Mouse (Mus musculus) neural tube, embryonic 15.5 days (tissue): Measurements from ENCODE around the gene Utp14a. TPM values are rescaled to one million over a fixed set of nuclear protein-coding genes. Genes with fewer than 3 reads are reported as not detected.
A peak's percentile ranks its signal among the peaks of the same experiment; 100 is the strongest.

Experiments used
- ATAC-seq: fragments of 200-750 bp; cut with Nextera tagmentation; 2 replicates; pipeline ENCODE4 v1.8.0; 2017; ENCODE audit warnings: mild to moderate bottlenecking, moderate TSS enrichment, moderate library complexity; ENCODE audit not compliant: low FRiP score
- H3K27ac ChIP-seq: fragments of 300-500 bp; sonication (generic); replicated peaks from 2 replicates; pipeline ENCODE4 v1.5.1; 2015; ENCODE audit warnings: mild to moderate bottlenecking, inconsistent platforms
- H3K27me3 ChIP-seq: fragments of 300-500 bp; sonication (generic); replicated peaks from 2 replicates; pipeline ENCODE4 v1.6.1; 2015; ENCODE audit warnings: inconsistent platforms
- H3K36me3 ChIP-seq: fragments of 300-500 bp; sonication (generic); 2 replicates; pipeline ENCODE4 v1.6.1; 2015; ENCODE audit warnings: inconsistent platforms
- H3K4me1 ChIP-seq: fragments of 300-500 bp; sonication (generic); 2 replicates; pipeline ENCODE4 v1.6.1; 2015; ENCODE audit warnings: inconsistent platforms
- H3K4me2 ChIP-seq: fragments of 300-500 bp; sonication (generic); 2 replicates; pipeline ENCODE4 v1.6.1; 2015; ENCODE audit warnings: inconsistent platforms, mild to moderate bottlenecking, moderate library complexity
- H3K4me3 ChIP-seq: fragments of 300-500 bp; sonication (generic); replicated peaks from 2 replicates; pipeline ENCODE4 v1.5.1; 2015; ENCODE audit warnings: mild to moderate bottlenecking, inconsistent platforms
- H3K9ac ChIP-seq: fragments of 300-500 bp; sonication (generic); replicated peaks from 2 replicates; pipeline ENCODE4 v1.6.1; 2015; ENCODE audit warnings: mild to moderate bottlenecking, inconsistent platforms
- H3K9me3 ChIP-seq: fragments of 300-500 bp; sonication (generic); replicated peaks from 2 replicates; pipeline ENCODE4 v1.6.1; 2016; ENCODE audit warnings: inconsistent platforms
- WGBS: fragments of 180-500 bp; shearing (Covaris S2); methylation state at CpG from one replicate; pipeline ENCODE4 v1.1.7; 2015; ENCODE audit warnings: mixed read lengths; 5-methylcytosine and 5-hydroxymethylcytosine counted together
- polyA plus RNA-seq: library from polyadenylated mRNA; unstranded; fragments of >200 nt; fragmentation: Nextera tagmentation; extraction: Ambion mirVana; gene quantifications from 2 replicates; pipeline ENCODE4 v1.2.1, GENCODE M21; 2015

Utp14a gene
- polyA plus RNA-seq, 1 experiment from 2014 or later: 15.7 TPM

DNA sequence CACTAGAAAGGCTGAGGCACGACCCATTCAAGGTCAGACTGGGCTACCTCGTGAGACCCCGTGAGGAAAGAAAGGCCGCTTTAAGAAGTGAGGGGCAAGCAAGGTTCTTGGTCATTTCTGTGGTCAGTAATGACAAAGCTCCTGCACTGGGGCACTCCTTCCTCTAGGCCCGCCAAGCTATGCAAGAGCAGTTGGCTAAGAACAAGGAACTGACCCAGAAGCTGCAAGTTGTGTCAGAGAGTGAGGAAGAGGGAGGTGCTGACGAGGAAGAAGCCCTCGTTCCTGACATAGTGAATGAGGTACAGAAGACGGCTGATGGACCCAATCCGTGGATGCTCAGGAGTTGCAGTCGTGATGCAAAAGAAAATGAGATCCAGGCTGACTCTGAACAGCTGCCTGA lies 18.0 kb downstream of the Utp14a start:
- Histone ChIP-seq H3K4me1 (no peaks in the 10 kb centered on the region), H3K9ac (no peak overlapping the region), H3K9me3 (no peaks in the 10 kb centered on the region), H3K27ac (no peak overlapping the region), H3K36me3 (peaks cover 6% of the 10 kb centered on the region; the same call in 1 of the 2 replicates), H3K4me3 (no peak overlapping the region), H3K27me3 (no peaks in the 10 kb centered on the region), H3K4me2 (no peak overlapping the region)
- WGBS: 87% methylated on average over 10 of the region's 10 CpGs
- ATAC-seq: no peak

DNA sequence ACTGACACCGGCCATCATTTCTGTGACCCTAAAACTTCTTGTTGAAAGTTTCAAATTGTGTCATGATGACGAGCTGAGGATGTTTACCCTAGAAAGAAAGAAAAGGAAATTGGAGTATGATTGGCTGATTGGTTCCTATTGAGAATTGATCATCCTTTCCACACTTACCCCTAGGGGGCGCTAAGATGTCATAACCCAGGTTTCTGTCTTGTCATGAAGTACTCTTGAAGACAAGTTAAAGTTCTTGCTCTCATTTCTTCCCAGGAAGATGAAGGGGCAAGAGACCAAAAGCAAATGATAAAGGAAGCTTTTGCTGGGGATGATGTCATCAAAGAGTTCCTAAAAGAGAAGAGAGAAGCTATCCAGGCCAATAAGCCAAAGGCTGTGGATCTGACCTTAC lies 21.4 kb downstream of the Utp14a start:
- Histone ChIP-seq H3K27ac (no peak overlapping the region), H3K4me1 (no peaks in the 10 kb centered on the region), H3K4me2 (no peak overlapping the region), H3K9ac (no peak overlapping the region), H3K4me3 (no peak overlapping the region), H3K9me3 (no peaks in the 10 kb centered on the region), H3K27me3 (no peaks in the 10 kb centered on the region), H3K36me3 (peaks cover 6% of the 10 kb centered on the region; the same call in 1 of the 2 replicates)
- WGBS: 46% methylated on average over 3 of the region's 3 CpGs
- ATAC-seq: no peak

DNA sequence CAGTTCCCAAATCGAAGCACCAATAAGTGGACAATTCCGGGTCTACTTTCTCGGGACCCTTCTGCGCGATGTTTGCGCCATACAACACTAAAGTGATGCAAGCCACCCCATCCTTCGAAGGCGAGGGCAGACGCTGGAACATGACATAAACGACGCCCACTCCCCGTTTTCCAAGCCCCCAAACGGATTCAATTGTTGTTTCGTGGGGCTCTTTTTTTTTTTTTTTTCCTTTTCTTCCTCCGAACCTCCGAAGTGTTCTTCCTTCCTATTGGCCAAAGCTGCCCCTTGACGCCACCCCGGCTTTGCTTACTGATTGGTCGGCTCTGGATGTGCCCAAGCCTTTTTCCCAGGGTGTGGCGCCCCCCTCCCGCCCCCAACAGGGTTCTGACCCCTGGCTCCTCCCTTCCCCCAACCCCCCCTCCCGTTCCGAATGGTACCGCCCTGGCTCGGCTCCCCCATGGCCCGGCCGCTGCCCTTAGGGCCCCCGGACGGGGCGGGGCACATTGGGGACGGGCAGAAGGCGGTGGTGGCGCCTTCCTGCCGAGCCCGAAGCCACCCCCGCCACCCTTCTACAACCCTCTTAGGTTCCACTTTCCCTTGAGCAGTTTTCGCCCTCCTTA lies 27.8 kb downstream of the Utp14a start:
- Histone ChIP-seq H3K4me3 (peak overlapping the region; percentile 50), H3K9ac (peak overlapping the region; percentile 60), H3K4me2 (peak overlapping the region; percentile 60), H3K36me3 (no peaks in the 10 kb centered on the region), H3K27me3 (no peaks in the 10 kb centered on the region), H3K9me3 (no peaks in the 10 kb centered on the region), H3K4me1 (0 out of 2 replicates have a peak, but pooled peaks cover 2% of the 10 kb centered on the region), H3K27ac (peak overlapping the region; percentile 92)
- peak; percentile 92 for ATAC-seq
- 16% methylated on average over 36 of the region's 37 CpGs for WGBS

DNA sequence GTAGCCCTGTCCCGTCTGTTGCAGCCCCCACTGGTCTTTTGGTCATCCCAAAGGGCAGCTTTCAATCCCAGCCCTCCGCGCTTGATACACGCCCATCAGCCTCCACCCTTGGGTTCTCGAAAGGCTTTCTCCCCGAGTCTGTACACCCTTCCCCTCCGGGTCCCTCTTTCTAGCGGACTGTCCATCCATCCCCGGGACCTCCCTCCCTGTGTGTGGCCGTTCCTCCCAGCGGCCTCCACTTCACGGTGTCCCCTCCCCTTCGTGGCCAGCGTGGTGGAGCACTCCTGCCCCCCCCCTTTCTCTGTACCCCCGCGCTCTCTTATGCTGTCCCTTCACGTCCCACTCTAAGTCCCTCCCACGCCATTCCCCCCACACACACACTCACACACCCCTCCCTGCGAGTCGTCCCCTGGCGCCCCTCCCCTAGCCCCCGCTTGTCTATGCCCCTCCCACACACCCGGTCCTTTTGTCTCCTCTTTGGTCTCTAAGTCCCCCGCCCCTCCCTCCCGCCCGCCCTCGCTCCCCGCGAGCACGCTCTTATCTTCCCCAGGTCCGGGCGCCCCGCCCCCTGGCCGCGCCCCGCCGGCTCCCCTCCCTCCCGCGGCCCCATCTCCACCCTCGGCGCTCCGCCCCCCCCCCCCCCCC lies 28.5 kb downstream of the Utp14a start:
- Histone ChIP-seq H3K27ac (peak overlapping the region; percentile 92), H3K9ac (peak overlapping the region; percentile 60), H3K27me3 (no peaks in the 10 kb centered on the region), H3K36me3 (no peaks in the 10 kb centered on the region), H3K4me1 (0 out of 2 replicates have a peak, but pooled peaks cover 2% of the 10 kb centered on the region), H3K9me3 (no peaks in the 10 kb centered on the region), H3K4me3 (peak overlapping the region; percentile 50), H3K4me2 (peak overlapping the region; percentile 60)
- peak; percentile 92 for ATAC-seq
- 15% methylated on average over 35 of the region's 42 CpGs for WGBS

DNA sequence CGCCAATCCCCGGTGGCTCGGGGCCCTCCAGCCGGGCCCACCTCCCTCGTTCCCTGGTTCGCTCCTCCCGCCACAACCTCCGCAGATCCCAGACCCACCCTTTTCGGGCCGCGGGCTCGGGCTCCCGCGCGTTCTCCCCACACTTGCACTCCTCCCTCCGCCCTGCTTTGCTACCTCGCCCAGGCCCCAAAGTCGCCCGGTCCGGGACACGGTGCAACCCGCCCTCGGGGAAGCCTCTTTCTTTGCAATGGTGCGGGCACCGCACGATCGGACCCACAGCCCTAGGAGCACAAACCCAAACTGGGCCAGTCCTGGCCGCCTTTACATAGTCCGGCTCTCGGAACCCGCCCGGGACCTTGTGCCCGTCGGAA lies 29.0 kb downstream of the Utp14a start:
- H3K27me3 ChIP-seq: no peaks in the 10 kb centered on the region

DNA sequence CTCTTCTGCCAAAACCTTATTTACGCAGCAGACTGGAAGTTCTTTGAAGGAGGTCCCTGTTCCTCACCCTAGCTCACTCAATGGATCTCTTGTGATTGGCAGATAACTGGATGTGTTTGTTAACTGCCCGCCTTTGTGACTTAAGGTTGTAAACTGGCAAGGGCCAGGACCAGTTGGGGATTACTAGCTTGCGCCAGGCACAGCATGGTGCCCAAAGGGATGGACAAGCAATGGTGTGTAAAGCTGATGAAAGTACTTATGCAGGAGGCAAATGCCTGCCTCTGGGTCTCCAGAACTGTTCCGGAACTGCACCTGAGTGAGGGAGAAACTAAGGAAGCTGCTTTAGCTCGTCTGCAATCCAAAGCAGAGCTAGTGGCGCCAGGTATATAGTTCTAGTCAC lies 29.8 kb downstream of the Utp14a start:
- ATAC-seq: no peak
- 37% methylated on average over 6 of the region's 6 CpGs for WGBS
- 0 out of 2 replicates have a peak overlapping the region, but pooled peaks have one; percentile 50 for H3K4me3 ChIP-seq
- no peak overlapping the region for H3K4me2 ChIP-seq
- no peaks in the 10 kb centered on the region for H3K9me3 ChIP-seq
- no peaks in the 10 kb centered on the region for H3K36me3 ChIP-seq
- 0 out of 2 replicates have a peak, but pooled peaks cover 2% of the 10 kb centered on the region for H3K4me1 ChIP-seq
- no peak overlapping the region for H3K27ac ChIP-seq
- no peaks in the 10 kb centered on the region for H3K27me3 ChIP-seq
- no peak overlapping the region for H3K9ac ChIP-seq

More for the DNA sequence above, 29.0 kb downstream of the Utp14a start:
- H3K27ac ChIP-seq: peak overlapping the region; percentile 64; the same call in 1 of the 2 replicates
- peak overlapping the region; percentile 50 for H3K4me3 ChIP-seq
- H3K4me2 ChIP-seq: peak overlapping the region; percentile 60
- no peaks in the 10 kb centered on the region for H3K36me3 ChIP-seq
- peak; percentile 4; the same call in 1 of the 2 replicates for ATAC-seq
- H3K9me3 ChIP-seq: no peaks in the 10 kb centered on the region
- WGBS: 28% methylated on average over 25 of the region's 34 CpGs
- peak overlapping the region; percentile 34; the same call in 1 of the 2 replicates for H3K9ac ChIP-seq
- H3K4me1 ChIP-seq: 0 out of 2 replicates have a peak, but pooled peaks cover 2% of the 10 kb centered on the region

DNA sequence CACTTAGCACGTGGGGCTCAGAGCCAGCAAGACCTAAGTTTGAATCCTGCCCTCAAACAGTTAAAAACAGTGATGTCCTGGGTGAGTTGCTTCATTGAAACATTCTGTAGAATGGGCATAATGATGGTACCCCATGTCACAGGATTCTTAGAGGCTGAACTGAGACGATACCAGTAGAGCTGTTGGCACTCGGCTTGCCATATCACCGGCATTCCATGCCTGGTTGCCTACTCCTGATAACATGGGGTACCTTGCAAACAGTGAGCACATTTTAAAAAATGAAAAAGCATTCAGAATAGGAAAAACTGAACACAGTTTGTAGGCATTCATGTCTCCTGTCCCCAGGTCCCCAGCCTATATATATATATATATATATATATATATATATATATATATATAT lies 31.3 kb downstream of the Utp14a start:
- Histone ChIP-seq H3K4me2 (no peak overlapping the region), H3K27ac (no peak overlapping the region), H3K4me3 (no peak overlapping the region), H3K36me3 (no peaks in the 10 kb centered on the region), H3K4me1 (0 out of 2 replicates have a peak, but pooled peaks cover 2% of the 10 kb centered on the region), H3K27me3 (no peaks in the 10 kb centered on the region), H3K9me3 (no peaks in the 10 kb centered on the region), H3K9ac (no peak overlapping the region)
- ATAC-seq: no peak
- WGBS: 69% methylated on average over 4 of the region's 4 CpGs

DNA sequence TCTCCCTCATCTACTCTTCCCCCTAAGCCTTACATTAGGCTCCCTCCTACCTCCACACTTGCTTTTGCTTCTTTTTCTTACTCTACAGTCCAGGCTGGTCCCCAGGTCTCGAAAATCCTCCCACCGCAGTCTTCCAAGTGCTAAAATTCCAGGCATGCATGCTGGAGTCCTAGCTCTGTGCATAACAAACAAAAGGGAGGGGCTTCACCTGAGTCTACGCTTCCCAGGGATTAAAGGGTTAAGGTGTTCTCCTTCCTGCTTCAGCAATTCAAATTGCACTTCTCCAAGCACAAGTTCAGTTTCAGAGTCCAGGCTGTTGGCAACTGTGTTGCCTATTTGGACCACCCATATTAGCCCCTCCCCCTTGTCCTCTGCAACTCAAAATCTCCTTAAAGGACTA lies 34.8 kb downstream of the Utp14a start:
- H3K4me3 ChIP-seq: no peak overlapping the region
- WGBS: 43% methylated on average over 3 of the region's 3 CpGs
- H3K27me3 ChIP-seq: no peaks in the 10 kb centered on the region
- H3K4me1 ChIP-seq: no peaks in the 10 kb centered on the region
- ATAC-seq: no peak
- no peak overlapping the region for H3K9ac ChIP-seq
- no peak overlapping the region for H3K4me2 ChIP-seq
- no peak overlapping the region for H3K27ac ChIP-seq
- H3K36me3 ChIP-seq: no peaks in the 10 kb centered on the region
- H3K9me3 ChIP-seq: no peaks in the 10 kb centered on the region

DNA sequence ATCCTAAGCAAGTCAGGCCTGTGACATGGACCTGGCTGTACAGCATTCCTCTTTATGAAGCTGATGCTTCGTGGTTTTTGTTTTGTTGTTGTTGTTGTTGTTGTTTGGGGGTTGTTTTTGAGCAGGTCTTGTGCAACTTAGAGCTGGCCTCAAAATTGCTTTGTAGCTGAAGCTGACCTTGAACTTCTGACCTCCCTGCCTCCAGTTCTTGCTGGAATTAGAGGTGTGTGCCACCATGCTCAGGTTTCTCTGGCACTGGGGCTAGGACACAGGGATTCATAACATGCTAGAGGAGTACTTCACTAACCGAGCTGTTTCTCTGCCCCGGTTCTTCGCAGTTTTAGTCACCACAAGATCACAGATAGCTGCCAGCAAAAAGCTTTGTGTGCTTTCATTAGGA lies 48.7 kb downstream of the Utp14a start:
- H3K9me3 ChIP-seq: no peaks in the 10 kb centered on the region
- no peak overlapping the region for H3K4me3 ChIP-seq
- no peak overlapping the region for H3K27ac ChIP-seq
- 83% methylated on average over 4 of the region's 4 CpGs for WGBS
- H3K36me3 ChIP-seq: no peaks in the 10 kb centered on the region
- no peak overlapping the region for H3K9ac ChIP-seq
- ATAC-seq: no peak
- no peak overlapping the region for H3K4me2 ChIP-seq
- no peaks in the 10 kb centered on the region for H3K27me3 ChIP-seq
- H3K4me1 ChIP-seq: no peaks in the 10 kb centered on the region

DNA sequence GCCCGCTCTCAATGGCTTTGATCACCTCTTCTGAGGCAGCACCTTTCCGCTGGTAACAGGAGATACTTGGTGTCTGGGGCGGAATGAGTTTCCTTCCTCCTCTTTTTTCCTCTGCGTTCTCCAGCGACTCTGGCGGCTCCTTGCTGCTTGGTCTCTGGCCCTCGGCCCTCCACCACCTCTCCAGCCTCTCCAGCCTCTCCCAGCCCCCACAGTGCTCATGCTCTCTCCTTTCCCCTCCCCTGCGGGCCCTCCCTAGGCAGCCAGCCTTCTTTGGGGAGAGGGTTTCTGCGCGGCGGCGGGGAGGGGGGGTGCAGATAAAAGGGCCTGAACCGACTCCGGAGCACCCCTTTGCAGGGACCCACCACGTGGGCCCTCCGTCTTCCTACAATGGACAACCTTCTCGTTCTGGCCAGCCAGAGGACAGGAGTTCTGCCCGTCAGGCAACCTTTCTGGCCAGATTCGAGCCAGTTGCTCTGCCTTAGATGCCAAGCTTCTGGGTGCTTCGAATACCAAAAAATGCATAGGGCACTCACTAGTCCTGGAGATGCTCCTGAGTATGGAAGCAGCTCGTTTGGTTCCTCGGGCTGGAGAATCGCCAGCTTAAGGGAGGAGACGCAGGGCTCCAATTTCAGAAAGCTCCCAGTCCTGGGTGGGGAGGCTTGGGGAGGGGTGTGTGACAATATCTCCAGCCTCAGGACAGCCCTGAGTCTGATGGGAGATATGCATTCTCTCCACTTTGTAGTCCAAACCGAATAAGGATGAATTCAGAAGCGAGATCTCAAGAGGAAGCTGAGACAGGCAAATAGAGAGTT lies 54.2 kb downstream of the Utp14a start:
- Histone ChIP-seq H3K36me3 (no peaks in the 10 kb centered on the region), H3K4me2 (peak overlapping the region; percentile 54), H3K9me3 (no peaks in the 10 kb centered on the region), H3K9ac (no peak overlapping the region), H3K27ac (no peak overlapping the region), H3K4me3 (peak overlapping the region; percentile 19), H3K27me3 (peaks cover 2% of the 10 kb centered on the region; the same call in 1 of the 2 replicates), H3K4me1 (peaks cover 10% of the 10 kb centered on the region)
- 26% methylated on average over 26 of the region's 26 CpGs for WGBS
- ATAC-seq: no peak

DNA sequence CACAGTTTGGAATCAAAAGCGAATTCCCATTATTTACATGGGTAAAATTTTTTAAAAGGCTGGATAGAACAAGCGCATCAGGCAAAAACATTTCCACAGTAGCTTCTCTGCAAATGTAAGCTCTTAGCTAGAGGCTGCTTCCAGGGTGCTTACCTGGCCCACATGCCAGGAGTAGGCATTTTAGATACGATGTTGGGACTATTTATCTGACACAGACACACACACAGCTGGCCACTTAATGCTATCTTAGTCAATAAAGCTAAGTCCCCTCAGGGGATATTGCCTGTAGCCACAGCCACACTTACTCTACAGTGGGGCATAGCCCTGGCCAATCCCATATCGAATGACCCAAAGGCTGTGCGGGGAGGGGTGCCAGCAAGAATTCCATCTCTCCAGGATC lies 55.1 kb downstream of the Utp14a start:
- no peak overlapping the region for H3K9ac ChIP-seq
- no peak overlapping the region for H3K4me3 ChIP-seq
- no peaks in the 10 kb centered on the region for H3K36me3 ChIP-seq
- no peak for ATAC-seq
- peaks cover 3% of the 10 kb centered on the region; the same call in 1 of the 2 replicates for H3K27me3 ChIP-seq
- H3K9me3 ChIP-seq: no peaks in the 10 kb centered on the region
- no peak overlapping the region for H3K27ac ChIP-seq
- 76% methylated on average over 5 of the region's 5 CpGs for WGBS
- H3K4me1 ChIP-seq: peaks cover 10% of the 10 kb centered on the region
- no peak overlapping the region for H3K4me2 ChIP-seq
